Mouse (Mus musculus): ENCODE data around the gene Cabin1. TPM values are rescaled to one million over a fixed set of nuclear protein-coding genes. Genes with fewer than 3 reads are reported as not detected.

Gene Cabin1
- polyA plus RNA-seq, 1 experiment from 2014 or later, result 30.0 TPM

- H3K36me3 ChIP-seq, result peaks cover 88% of the 10 kb centered on the region
- H3K4me3 ChIP-seq, result no peak overlapping the region
- WGBS, result 82% methylated on average over 7 of the region's 7 CpGs
- no peaks in the 10 kb centered on the region for H3K27me3 ChIP-seq
- no peak overlapping the region for H3K9ac ChIP-seq
- no peak overlapping the region for H3K27ac ChIP-seq
- H3K9me3 ChIP-seq, result no peaks in the 10 kb centered on the region
- no peaks in the 10 kb centered on the region for H3K4me1 ChIP-seq
- no peak for ATAC-seq (ENCODE audit: insufficient number of reproducible peaks, insufficient read depth, low FRiP score, low TSS enrichment, low read depth)
- H3K4me2 ChIP-seq, result no peak overlapping the region
These were observed 67.4 kb downstream of the Cabin1 start for GRCm38 (mm10) chr10:75696597-75697355.

DNA sequence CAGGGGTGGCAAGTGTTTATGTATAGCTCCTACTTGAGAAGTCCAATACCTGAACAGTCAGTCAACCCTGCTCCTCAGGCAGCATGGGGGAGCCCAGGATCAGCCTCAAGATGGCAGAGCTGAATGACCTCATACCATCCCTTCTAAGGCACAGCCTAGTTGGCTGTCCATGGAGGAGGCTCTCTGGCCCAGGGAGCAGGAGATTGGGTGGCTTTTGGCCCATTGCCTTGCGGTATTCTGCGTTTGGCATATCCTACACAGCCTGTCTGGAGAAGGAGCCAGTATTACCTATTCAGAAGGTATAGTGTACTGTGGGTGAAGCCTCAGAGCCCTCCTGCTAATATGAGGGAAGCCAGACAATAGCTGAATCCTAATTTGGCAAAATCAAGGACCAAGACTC is 68.6 kb downstream of the Cabin1 start:
- H3K9me3 ChIP-seq, result no peaks in the 10 kb centered on the region

DNA sequence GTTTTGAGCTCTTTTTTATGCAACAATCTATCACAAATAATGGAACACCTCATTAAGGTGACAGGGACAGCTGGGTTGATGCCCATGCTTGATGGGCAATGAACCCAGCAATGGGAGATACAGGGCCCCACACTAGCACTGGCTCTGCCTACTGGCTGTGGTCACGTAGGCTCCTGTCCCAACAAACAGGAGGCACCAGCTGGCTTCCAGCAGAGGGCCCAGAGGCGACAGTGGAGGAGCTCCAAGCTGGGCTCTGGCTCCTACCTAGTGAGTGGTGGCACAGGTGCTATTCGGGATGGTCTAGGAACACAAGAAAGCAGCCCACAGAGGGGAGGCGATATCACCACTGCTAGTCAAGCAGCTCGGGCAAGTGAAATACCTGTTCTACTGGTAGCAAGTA is 69.1 kb downstream of the Cabin1 start:
- peaks cover 94% of the 10 kb centered on the region for H3K36me3 ChIP-seq
- no peak for ATAC-seq (ENCODE audit: insufficient number of reproducible peaks, insufficient read depth, low FRiP score, low TSS enrichment, low read depth)
- no peak overlapping the region for H3K4me2 ChIP-seq
- H3K27me3 ChIP-seq, result no peaks in the 10 kb centered on the region
- 92% methylated on average over 5 of the region's 5 CpGs for WGBS
- no peaks in the 10 kb centered on the region for H3K4me1 ChIP-seq
- H3K9me3 ChIP-seq, result no peaks in the 10 kb centered on the region
- H3K4me3 ChIP-seq, result no peak overlapping the region
- no peak overlapping the region for H3K9ac ChIP-seq
- no peak overlapping the region for H3K27ac ChIP-seq

More for the DNA sequence above, 68.6 kb downstream of the Cabin1 start:
- H3K4me3 ChIP-seq, result no peak overlapping the region
- no peak overlapping the region for H3K4me2 ChIP-seq
- H3K9ac ChIP-seq, result no peak overlapping the region
- ATAC-seq (ENCODE audit: insufficient number of reproducible peaks, insufficient read depth, low FRiP score, low TSS enrichment, low read depth), result no peak
- no peaks in the 10 kb centered on the region for H3K4me1 ChIP-seq
- H3K36me3 ChIP-seq, result peaks cover 97% of the 10 kb centered on the region
- WGBS, result 96% methylated on average over 2 of the region's 2 CpGs
- H3K27me3 ChIP-seq, result no peaks in the 10 kb centered on the region
- no peak overlapping the region for H3K27ac ChIP-seq

DNA sequence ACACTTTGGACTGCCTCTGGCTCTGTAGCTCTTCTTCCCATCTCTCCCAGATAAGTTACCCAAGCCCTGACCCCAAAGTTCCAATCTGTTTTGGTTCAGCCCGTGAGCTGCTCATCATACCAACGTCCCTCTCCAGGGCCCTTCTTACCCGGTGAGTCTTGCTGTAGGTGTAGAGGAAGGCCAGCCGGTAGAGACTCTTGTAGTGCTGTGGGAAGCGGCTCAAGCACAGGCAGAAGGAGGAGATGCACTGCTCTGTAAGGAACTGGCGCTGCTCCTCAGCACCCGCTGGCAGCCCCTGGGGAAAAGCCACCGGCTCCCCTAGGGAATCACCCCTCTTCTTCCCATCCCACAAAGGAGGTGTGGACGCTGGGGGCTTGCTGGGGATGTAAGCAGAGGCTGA is 69.6 kb downstream of the Cabin1 start:
- no peak overlapping the region for H3K4me3 ChIP-seq
- no peaks in the 10 kb centered on the region for H3K9me3 ChIP-seq
- H3K9ac ChIP-seq, result no peak overlapping the region
- no peaks in the 10 kb centered on the region for H3K27me3 ChIP-seq
- no peaks in the 10 kb centered on the region for H3K4me1 ChIP-seq
- WGBS, result 89% methylated on average over 9 of the region's 9 CpGs
- no peak overlapping the region for H3K4me2 ChIP-seq
- ATAC-seq (ENCODE audit: insufficient number of reproducible peaks, insufficient read depth, low FRiP score, low TSS enrichment, low read depth), result no peak
- H3K27ac ChIP-seq, result no peak overlapping the region
- peaks cover 94% of the 10 kb centered on the region for H3K36me3 ChIP-seq

GRCm38 (mm10) chr10:75693451-75694233 is 70.5 kb downstream of the Cabin1 start:
- Histone ChIP-seq H3K4me1 (no peaks in the 10 kb centered on the region), H3K27me3 (no peaks in the 10 kb centered on the region), H3K36me3 (peaks cover 93% of the 10 kb centered on the region), H3K27ac (no peak overlapping the region), H3K4me2 (no peak overlapping the region), H3K4me3 (no peak overlapping the region), H3K9ac (peak overlapping the region; percentile 11; the same call in 1 of the 2 replicates), H3K9me3 (no peaks in the 10 kb centered on the region)
- ATAC-seq (ENCODE audit: insufficient number of reproducible peaks, insufficient read depth, low FRiP score, low TSS enrichment, low read depth), result no peak
- WGBS, result 85% methylated on average over 11 of the region's 11 CpGs

- Histone ChIP-seq H3K4me2 (no peak overlapping the region), H3K36me3 (peaks cover 72% of the 10 kb centered on the region), H3K4me1 (no peaks in the 10 kb centered on the region; the same call in 1 of the 2 replicates), H3K9ac (no peak overlapping the region), H3K9me3 (no peaks in the 10 kb centered on the region), H3K27ac (no peak overlapping the region), H3K27me3 (no peaks in the 10 kb centered on the region), H3K4me3 (no peak overlapping the region)
- 87% methylated on average over 2 of the region's 2 CpGs for WGBS
- no peak for ATAC-seq (ENCODE audit: insufficient number of reproducible peaks, insufficient read depth, low FRiP score, low TSS enrichment, low read depth)
These were observed 75.5 kb downstream of the Cabin1 start for GRCm38 (mm10) chr10:75688598-75688997.

- Histone ChIP-seq H3K27ac (no peak overlapping the region), H3K4me3 (no peak overlapping the region), H3K9ac (no peak overlapping the region), H3K9me3 (no peaks in the 10 kb centered on the region), H3K4me1 (no peaks in the 10 kb centered on the region; the same call in 1 of the 2 replicates), H3K4me2 (no peak overlapping the region), H3K36me3 (peaks cover 66% of the 10 kb centered on the region), H3K27me3 (no peaks in the 10 kb centered on the region)
- ATAC-seq (ENCODE audit: insufficient number of reproducible peaks, insufficient read depth, low FRiP score, low TSS enrichment, low read depth), result no peak
- 81% methylated on average over 4 of the region's 4 CpGs for WGBS
These were observed 77.4 kb downstream of the Cabin1 start for GRCm38 (mm10) chr10:75686724-75687123.

DNA sequence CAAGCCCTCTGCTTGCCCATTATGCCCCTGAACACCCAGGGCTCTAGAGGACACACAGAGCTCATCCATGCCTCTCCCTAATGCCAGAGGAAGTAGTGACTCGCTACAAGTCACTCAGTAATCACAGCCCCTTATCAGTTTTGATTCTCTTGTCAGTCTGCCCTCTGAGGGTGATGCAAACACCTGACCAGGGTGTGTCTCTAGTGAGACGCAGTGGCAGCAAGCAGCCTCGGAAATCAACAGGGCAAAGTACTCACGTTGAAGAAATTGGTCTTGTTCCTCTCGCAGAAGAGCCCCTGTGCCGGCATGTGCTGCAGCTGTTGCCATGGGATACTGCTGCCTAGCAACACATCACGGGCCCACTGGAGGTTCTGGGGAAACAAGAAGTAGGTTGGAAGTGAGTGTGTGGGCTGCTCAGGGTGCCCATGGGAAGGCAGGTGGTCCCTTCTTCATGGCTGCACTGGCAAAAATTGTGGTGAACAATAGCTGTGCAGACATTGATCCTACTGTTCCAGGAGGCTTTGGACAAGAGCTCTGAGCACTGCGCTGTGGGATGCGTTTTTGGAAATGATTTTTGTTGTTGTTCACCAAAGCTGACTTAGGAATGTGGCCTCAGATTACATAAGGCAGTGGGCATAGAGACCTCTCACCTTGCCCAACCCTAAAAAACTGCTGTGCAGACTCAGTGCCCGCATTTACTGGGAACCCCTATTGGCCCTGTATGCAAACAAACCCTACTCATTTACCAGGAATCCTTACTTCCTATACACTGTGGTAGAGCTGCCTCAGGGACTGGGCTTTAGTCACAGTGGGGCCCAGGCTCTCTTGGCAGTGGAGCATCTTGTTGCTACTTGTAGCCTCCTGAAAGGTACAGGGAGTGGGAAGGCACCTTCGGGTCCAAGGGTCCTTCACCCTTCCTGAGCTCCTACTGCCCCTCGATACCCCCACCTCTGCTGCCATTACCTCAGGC is 79.8 kb downstream of the Cabin1 start:
- Histone ChIP-seq H3K9ac (no peak overlapping the region), H3K9me3 (no peaks in the 10 kb centered on the region), H3K4me3 (no peak overlapping the region), H3K27ac (no peak overlapping the region), H3K4me2 (no peak overlapping the region), H3K36me3 (peaks cover 67% of the 10 kb centered on the region), H3K27me3 (no peaks in the 10 kb centered on the region), H3K4me1 (no peaks in the 10 kb centered on the region; the same call in 1 of the 2 replicates)
- WGBS, result 58% methylated on average over 12 of the region's 12 CpGs
- no peak for ATAC-seq (ENCODE audit: insufficient number of reproducible peaks, insufficient read depth, low FRiP score, low TSS enrichment, low read depth)

DNA sequence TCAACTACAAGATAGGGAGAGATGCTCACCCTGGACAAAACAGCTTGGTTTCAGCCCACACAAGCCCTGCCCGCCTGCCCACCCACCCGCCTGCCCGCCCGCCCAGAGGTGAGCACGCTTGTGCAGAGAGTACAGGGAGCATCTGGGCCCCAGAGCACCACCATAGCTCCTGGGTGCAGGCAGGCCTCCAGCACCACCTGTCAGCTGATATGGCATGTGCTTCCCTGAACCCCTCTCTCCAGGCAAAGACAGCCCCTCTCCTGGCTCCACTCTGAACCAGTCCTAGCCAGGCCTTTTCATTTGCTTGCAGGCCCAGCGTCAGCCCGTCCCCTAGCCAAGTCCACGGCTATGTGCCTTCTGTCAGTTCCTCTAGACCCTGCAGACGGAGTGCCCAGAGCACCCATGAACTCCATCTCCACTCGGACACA is 83.6 kb downstream of the Cabin1 start:
- Histone ChIP-seq H3K4me1 (peaks cover under 1% of the 10 kb centered on the region; the same call in 1 of the 2 replicates), H3K27ac (no peak overlapping the region), H3K36me3 (peaks cover 65% of the 10 kb centered on the region), H3K27me3 (no peaks in the 10 kb centered on the region), H3K9me3 (no peaks in the 10 kb centered on the region), H3K9ac (no peak overlapping the region), H3K4me2 (no peak overlapping the region), H3K4me3 (no peak overlapping the region)
- ATAC-seq (ENCODE audit: insufficient number of reproducible peaks, insufficient read depth, low FRiP score, low TSS enrichment, low read depth), result no peak
- WGBS, result 91% methylated on average over 10 of the region's 10 CpGs

DNA sequence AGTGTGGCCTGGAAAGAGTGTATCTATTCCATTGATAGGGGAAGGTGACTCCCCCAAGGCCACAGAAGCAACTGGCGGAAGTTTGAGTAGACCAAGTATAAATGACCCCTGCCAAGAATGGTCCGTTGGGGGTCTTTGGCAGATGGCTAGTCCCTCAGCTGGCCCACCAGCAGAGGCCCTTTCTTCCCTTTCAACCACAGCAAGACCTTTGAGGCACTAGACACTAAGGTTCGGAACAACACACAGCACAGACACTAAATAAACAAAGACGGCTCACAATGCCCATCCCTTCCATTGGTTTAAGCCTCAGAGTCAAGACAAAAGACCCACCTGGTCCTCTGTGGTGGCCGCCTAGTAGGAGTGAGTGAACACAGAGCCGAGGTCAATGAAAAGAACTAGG is 84.9 kb downstream of the Cabin1 start:
- WGBS, result 87% methylated on average over 6 of the region's 6 CpGs
- peaks cover 68% of the 10 kb centered on the region for H3K36me3 ChIP-seq

DNA sequence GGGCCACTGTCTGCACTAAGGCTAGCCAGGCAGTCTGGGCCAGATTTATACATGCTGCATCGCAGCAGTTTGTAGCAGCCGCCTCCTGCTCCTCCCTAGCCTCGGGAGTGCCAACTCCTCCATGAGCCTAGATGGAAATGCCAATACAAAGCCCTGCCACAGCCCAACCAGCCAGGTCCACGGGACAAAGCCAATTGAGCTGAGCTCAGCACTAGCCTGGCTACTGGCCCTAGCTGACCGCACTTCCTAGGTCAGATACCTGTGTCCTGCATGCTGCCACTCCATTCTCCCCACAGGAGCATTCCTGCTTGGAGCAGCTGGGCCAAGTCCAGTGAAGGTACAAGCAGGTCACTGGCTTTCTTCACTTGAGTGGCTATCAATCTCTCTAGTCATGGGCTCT is 86.2 kb downstream of the Cabin1 start:
- Histone ChIP-seq H3K4me1 (0 out of 2 replicates have a peak, but pooled peaks cover 4% of the 10 kb centered on the region), H3K36me3 (peaks cover 65% of the 10 kb centered on the region), H3K4me3 (no peak overlapping the region), H3K9ac (no peak overlapping the region), H3K27ac (no peak overlapping the region), H3K4me2 (no peak overlapping the region), H3K9me3 (no peaks in the 10 kb centered on the region), H3K27me3 (no peaks in the 10 kb centered on the region)
- ATAC-seq (ENCODE audit: insufficient number of reproducible peaks, insufficient read depth, low FRiP score, low TSS enrichment, low read depth), result no peak
- 84% methylated on average over 5 of the region's 5 CpGs for WGBS

More for the DNA sequence above, 84.9 kb downstream of the Cabin1 start:
- Histone ChIP-seq H3K27me3 (no peaks in the 10 kb centered on the region), H3K27ac (no peak overlapping the region), H3K9ac (no peak overlapping the region), H3K4me1 (peaks cover 4% of the 10 kb centered on the region; the same call in 1 of the 2 replicates), H3K4me3 (no peak overlapping the region), H3K9me3 (no peaks in the 10 kb centered on the region), H3K4me2 (no peak overlapping the region)
- no peak for ATAC-seq (ENCODE audit: insufficient number of reproducible peaks, insufficient read depth, low FRiP score, low TSS enrichment, low read depth)
